ENCODE assay signal across 8 mouse cellular contexts in the genomic region with DNA sequence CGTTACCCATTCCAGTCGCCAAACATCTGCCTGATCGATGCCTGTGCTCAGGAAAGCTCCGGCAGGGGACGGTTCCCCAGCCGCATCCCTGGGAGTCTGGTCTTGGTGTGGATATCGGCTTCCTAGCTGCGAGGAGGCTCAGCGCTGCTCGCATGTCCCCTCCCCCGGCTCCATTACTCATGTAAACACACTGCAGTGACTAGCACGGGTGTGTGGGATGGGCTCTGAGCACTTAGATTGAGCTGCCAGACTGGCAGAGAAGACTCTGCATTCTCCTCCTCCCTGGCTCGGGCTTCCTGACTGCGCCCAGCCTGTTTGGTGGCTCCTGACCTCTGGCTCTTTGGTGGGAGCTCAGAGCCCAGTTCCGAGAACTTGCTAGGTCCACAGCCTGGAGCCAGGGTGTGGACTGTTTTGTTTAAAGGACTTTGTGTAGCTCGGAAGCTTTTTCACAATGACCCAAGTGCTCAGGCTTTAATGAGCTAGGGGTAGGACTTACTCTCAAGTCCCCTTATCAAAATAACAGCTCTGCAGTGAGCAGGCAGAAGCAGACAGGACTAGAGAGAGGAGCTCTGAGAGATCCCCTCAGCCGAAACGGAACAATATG.
A peak's percentile ranks its signal among the peaks of the same experiment; 100 is the strongest.
DNase-seq lines count a peak whose midpoint lies in the region; ATAC-seq and TF ChIP-seq lines count a peak whose summit lies in the region.

No protein-coding gene starts in this region.

- in situ Hi-C loops in Patski (cut with MboI; ENCODE audit: low pct_unique_long_range_greater_than_20kb): loop anchor here (5.0 kb wide), 1 partner anchor 269 kb away; no protein-coding TSS in a partner anchor

- H3K4me1 ChIP-seq in neural tube, embryonic 15.5 days: peaks cover 26% of the 10 kb centered on the region
- no peaks in the 10 kb centered on the region; the same call in 1 of the 2 replicates for H3K4me1 ChIP-seq in thymus, adult 2 months (replicated peaks; ENCODE audit: control insufficient read depth, insufficient read depth, low read length)

- peak overlapping the region; percentile 63 for H3K27ac ChIP-seq in neural tube, embryonic 15.5 days (replicated peaks)
- 0 out of 2 replicates have a peak overlapping the region, but pooled peaks have one; percentile 29 for H3K27ac ChIP-seq in thymus, adult 2 months (ENCODE audit: control insufficient read depth, insufficient read depth, low read length)

- H3K36me3 ChIP-seq in neural tube, embryonic 15.5 days: 0 out of 2 replicates have a peak, but pooled peaks cover 5% of the 10 kb centered on the region
- no peaks in the 10 kb centered on the region for H3K36me3 ChIP-seq in thymus, adult 2 months (ENCODE audit: control insufficient read depth, insufficient read depth, low read length)

- H3K9me3 ChIP-seq in neural tube, embryonic 15.5 days (replicated peaks): no peaks in the 10 kb centered on the region

- no peak for TF ChIP-seq CTCF in Patski (IDR thresholded peaks at IDR 0.05)
- TF ChIP-seq CTCF in thymus, adult 2 months (IDR thresholded peaks at IDR 0.05; ENCODE audit: borderline replicate concordance, control insufficient read depth, extremely low read depth, insufficient read depth, low read length, poor library complexity): no peak

- POLR2A ChIA-PET in Patski (lab: Charles Lee): interaction anchor here (0.5 to 1.3 kb wide), 5 partner anchors 26 to 146 kb away, joined by 3 to 4 read pairs (median 3); no protein-coding TSS in a partner anchor

- peak overlapping the region; percentile 36 for H3K9ac ChIP-seq in neural tube, embryonic 15.5 days (replicated peaks)

- peak overlapping the region; percentile 62 for H3K4me2 ChIP-seq in neural tube, embryonic 15.5 days

- DNase-seq in Patski (ENCODE audit: low read depth, low spot score): peak; percentile 80
- peak; percentile 56 to 59 for DNase-seq in cerebellum, postnatal 14 days
- DNase-seq in frontal cortex, adult 2 months (ENCODE audit: extremely low spot score in 1 of 2, low spot score in 1 of 2): peak; percentile 83 to 87
- peak; percentile 84 to 86 for DNase-seq in layer of hippocampus, adult 8-10 months (ENCODE audit: low spot score in 2 of 2)
- peak; percentile 93 to 95 for DNase-seq in lung, adult 18-20 months
- DNase-seq in thymus, adult 2 months: peak; percentile 34

- peak overlapping the region; percentile 37 for H3K4me3 ChIP-seq in neural tube, embryonic 15.5 days (replicated peaks)
- peak overlapping the region; percentile 17 for H3K4me3 ChIP-seq in thymus, adult 2 months (ENCODE audit: control insufficient read depth, insufficient read depth, low read length)

- H3K27me3 ChIP-seq in Patski: no peaks in the 10 kb centered on the region
- H3K27me3 ChIP-seq in neural tube, embryonic 15.5 days (replicated peaks): no peaks in the 10 kb centered on the region
- no peaks in the 10 kb centered on the region for H3K27me3 ChIP-seq in thymus, adult 2 months (ENCODE audit: control insufficient read depth, insufficient read depth, low read length)

- 2% methylated on average over 18 of the region's 18 CpGs for WGBS in neural tube, embryonic 15.5 days
- 37% methylated on average over 18 of the region's 18 CpGs for WGBS in thymus, adult 2 months

- TF ChIP-seq POLR2A in thymus, adult 2 months (IDR thresholded peaks at IDR 0.05; ENCODE audit: control insufficient read depth, extremely low read depth, insufficient read depth, low read length, poor library complexity): no peak

- peak; percentile 98 for ATAC-seq in Patski
- peak; percentile 77 to 80 for ATAC-seq in hematopoietic stem cell, adult 5-6 weeks (replicated peaks in 1 of 2; ENCODE audit: insufficient read depth in 1 of 2, low FRiP score in 2 of 2, low TSS enrichment in 1 of 2, low read depth in 1 of 2, poor library complexity in 2 of 2, severe bottlenecking in 2 of 2)
- ATAC-seq in neural tube, embryonic 15.5 days (ENCODE audit: low FRiP score): peak; percentile 84

- CTCF ChIA-PET in Patski (lab: Charles Lee): interaction anchor here (0.9 to 2.1 kb wide), 7 partner anchors 10 to 140 kb away, joined by 3 to 7 read pairs (median 3); no protein-coding TSS in a partner anchor

Comparison
In these comparisons a context has a peak if more than half of its experiments do, and no peak if none do; other contexts are left out.
1. Peak in every context shown above with its lines: DNase-seq, ATAC-seq, H3K4me3 ChIP-seq and H3K27ac ChIP-seq.
2. DNase-seq: peak in every context shown above with its lines; median percentile 94 in lung, adult 18-20 months; 85 in frontal cortex, adult 2 months; 85 in layer of hippocampus, adult 8-10 months; 80 in Patski; 58 in cerebellum, postnatal 14 days; 34 in thymus, adult 2 months.